Mouse (Mus musculus) urinary bladder, postnatal 36 days (tissue): ENCODE results near the gene Mpzl1.
A peak's percentile ranks its signal among the peaks of the same experiment; 100 is the strongest.

Source experiments
- DNase-seq, 2 experiments: peaks; one replicate each; pipeline ENCODE4 v3.0.0; 2022; ENCODE audit warnings: low spot score in 2 of 2, mixed read lengths in 1 of 2

Mpzl1 gene

DNA sequence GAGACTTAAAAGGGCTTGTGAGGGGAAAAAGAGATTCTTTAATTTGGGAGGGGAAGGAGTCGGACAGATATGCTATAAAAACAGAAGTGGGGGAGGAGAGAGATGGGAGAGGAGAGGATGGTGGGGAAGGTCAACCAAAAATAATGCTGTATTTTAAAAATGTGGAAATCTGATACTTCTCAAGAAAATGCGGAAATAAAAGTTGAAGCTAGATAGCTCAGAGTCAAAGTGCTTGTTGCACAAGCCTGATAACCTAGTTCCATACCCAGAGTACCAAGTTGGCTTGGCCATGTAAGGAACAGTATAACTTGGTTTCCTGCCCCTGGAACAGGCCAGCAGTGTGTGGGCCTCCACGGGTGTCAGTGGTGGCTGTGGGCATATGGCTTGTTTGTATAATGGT lies 19.5 kb downstream of the Mpzl1 start:
- no peak for DNase-seq

GRCm38 (mm10) chr1:165613926-165614325 lies 20.4 kb downstream of the Mpzl1 start:
- no peak for DNase-seq

DNA sequence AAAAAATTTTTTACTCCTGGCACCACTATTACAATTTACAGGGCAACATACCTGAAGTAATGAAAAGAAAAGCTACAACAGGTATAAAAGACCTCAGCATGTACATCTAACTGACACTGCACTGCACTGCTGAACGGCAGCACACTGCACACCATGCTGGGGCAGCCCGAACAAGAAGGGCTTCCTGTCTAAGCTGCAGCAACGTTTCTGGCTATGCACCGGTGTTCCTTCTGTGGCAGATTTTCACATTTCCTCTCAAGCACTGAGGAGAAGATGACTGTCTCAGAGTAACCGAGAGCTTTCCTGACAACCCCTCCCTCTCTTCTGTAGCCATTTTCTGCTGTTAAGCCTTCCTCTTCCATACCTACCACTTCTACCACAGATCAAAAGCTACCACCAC lies 21.6 kb downstream of the Mpzl1 start:
- no peak for DNase-seq

- no peak for DNase-seq
These were observed 23.9 kb downstream of the Mpzl1 start for GRCm38 (mm10) chr1:165610321-165610999.

- no peak for DNase-seq
These were observed 24.6 kb downstream of the Mpzl1 start for GRCm38 (mm10) chr1:165609495-165610320.

DNA sequence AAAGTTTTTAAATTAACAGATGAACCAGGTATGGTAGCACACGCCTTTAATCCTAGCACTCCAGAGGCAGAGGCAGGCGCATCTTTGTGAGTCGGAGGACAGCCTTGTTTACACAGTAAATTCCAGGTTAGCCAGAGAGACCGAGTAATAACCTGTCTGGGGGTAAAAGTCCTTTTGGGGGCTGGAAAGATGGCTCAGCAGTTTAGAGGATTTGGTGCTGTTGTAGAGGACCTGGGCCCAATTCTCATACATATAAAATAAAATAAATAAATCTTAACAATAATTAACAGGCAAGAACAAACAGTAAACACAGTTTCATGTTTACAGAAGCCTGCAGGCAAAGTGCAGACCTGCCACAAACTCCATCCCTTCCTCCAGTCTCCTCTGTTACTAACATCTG lies 25.4 kb downstream of the Mpzl1 start:
- DNase-seq = no peak

DNA sequence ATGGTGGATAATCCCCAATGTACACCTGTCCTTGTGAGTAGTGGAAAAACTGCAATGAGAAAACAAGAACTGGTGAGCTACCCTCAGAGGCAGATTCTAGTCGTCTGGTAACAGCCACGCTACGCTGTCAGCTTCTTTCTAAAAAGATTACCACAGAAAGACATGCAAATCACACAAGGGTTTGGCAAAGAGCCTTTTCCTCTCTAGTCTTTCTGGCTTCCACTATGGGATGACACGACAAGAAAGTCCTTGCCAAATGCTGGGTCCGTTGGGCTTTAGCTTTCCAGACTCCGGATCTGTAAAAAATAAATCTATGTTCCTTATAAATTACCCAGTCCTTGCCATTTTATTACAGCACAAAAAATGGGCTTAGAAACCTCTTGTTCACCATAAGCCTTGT lies 28.6 kb downstream of the Mpzl1 start:
- DNase-seq = peak in 1 of 2 experiments; percentile 26

- DNase-seq = no peak
These were observed 29.2 kb downstream of the Mpzl1 start for GRCm38 (mm10) chr1:165605108-165605507.

GRCm38 (mm10) chr1:165604203-165604602 lies 30.1 kb downstream of the Mpzl1 start:
- DNase-seq = no peak

DNA sequence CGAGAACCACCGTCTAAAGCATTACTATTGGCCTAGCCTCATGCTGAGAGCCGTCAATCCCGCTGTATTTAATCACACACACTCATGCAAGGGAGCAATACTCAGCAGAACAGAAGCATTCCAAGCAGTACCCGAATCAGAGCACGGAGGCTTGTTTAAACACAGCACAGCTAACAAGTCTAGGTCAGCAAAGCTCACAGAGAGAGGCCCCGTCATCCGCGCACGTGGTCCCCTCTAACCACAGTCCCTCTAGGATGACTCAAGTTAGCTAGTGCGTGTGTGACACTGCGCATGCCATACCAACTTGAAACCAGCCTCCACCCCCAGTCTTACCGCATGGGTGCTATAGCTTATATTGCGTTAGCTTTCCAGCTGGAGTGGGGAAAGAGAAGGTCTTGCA lies 31.1 kb downstream of the Mpzl1 start:
- DNase-seq = no peak

DNA sequence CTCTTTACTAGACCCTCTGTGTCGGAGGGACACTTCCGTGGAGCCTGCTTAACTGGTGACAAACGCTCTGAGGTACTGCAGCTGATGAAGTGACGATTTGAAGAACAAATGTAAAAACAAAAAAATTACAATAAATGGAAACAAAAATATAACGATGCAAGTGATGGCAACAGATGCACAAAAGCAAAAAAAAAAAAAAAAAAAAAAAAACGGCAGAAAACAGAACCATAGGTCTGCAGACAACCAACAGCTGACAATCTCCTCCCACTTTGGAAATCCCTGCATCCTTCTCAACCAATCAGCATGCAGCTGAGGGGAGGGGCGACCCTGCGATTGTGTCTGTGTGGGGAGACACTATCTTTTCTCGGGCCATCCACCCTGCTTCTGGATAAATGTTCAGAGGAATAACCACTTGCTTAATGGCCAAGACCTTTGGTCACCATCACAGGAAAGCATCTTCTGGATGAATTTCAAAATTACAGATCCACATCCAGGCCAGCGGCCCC lies 32.5 kb downstream of the Mpzl1 start:
- no peak for DNase-seq

DNA sequence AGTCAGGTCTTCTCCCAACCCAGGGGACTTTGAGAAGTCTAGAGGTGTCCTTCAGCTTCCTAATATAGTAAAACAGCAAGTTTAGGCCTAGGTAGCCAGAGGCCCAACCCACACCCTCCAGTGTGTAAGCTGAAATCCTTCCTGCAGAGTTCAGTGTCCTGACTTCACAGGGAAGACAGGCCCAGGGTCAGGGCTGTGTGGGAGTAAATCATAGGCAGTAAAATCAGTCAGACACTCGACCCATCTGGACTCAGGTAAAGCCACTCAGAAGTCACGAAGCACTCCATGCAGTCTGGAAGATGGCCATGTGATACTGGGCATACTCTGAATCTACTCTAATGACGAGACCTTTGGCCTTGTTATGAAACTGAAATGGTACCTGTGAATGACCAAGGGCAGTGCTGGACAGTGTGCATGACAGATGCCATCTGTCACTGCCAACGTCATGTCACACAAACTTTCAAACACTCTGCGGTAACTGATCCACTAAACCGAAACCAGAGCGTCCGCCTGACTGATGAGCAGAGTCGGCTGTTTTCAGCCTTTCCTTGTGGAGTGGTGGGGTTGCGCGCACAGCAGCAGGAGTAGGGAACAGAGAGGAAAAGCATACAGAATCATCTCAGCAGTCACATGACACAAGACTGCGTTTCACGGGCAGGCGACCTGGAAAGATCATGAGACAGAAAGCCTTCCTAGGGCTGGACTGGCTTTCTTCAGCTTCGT lies 39.5 kb downstream of the Mpzl1 start:
- no peak for DNase-seq

- DNase-seq = no peak
These were observed 41.8 kb downstream of the Mpzl1 start for GRCm38 (mm10) chr1:165592295-165593082.

DNA sequence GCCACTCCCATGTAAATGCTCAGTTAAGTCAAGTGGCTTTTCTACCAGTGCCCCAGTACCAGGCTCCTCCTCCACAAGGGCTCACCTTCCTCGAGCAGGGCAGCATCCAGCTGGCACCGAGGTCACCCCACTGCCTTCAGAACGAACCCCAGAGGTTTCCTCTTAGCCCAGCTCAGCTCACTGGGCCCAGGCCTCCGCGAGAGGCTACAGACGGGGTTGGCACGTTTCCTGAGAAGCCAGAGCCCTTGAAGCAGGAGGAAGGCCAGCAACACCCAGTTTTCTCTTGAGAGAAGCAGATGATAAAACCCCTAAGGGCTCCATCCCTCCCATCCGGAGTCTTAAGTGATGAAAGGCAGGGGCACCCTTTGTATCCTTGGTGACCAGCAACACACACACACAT lies 43.6 kb downstream of the Mpzl1 start:
- no peak for DNase-seq

DNA sequence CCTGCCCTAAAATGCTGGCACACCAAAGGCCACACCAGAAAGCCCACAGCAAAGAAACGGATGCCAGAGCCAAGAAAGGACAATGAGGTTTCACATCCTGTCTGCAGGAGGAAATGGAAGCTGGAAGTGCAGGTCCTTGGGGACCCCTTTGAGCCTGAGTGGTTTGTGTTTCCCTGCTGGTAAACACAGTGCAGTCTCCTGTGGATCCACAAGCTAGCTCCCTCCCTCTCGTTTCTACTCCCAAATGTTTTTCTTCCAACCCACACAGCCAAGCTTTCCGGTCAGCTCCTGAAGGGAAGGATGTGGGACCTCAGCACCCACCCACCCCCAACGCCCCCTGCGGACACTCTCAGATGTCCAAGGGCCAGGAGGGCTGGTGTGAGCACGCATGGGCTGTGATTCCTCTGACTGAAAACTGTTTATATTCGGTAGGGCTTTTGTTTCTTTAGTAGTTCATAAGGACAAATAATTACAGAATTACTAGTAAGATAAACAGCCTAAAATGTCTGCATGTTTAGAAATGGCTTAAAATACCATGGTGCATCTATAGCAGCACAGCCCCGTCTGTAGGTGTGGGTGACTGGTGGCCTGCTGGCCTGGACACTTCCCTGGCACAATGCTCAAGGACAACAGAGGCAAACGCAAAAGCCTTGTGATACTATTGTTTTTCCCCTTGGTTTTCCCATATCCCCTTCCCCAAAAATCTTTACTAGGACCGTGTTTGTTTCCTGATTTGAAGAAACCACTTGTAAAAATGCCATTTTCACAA lies 44.9 kb downstream of the Mpzl1 start:
- peak in 1 of 2 experiments; percentile 9 for DNase-seq

- DNase-seq = no peak
These were observed 46.5 kb downstream of the Mpzl1 start for GRCm38 (mm10) chr1:165587845-165588244.

- no peak for DNase-seq
These were observed 48.0 kb downstream of the Mpzl1 start for GRCm38 (mm10) chr1:165586366-165586765.

- no peak for DNase-seq
These were observed 48.8 kb downstream of the Mpzl1 start for GRCm38 (mm10) chr1:165585389-165586104.

GRCm38 (mm10) chr1:165583529-165584184 lies 50.7 kb downstream of the Mpzl1 start:
- DNase-seq = peak; percentile 79 to 87

- DNase-seq = no peak
These were observed 53.1 kb downstream of the Mpzl1 start for GRCm38 (mm10) chr1:165581255-165581654.
